ENCODE assay signal across 19 mouse cellular contexts in genomic region chr19:45760810-45761209, GRCm38 (mm10). TPM values are rescaled to one million over a fixed set of nuclear protein-coding genes. Genes with fewer than 3 reads are reported as not detected.
"Had no signal": no experiment of that assay in that cellular context is flagged by ENCODE, and none has a peak within 500 bp of the region (broad histone marks: within the 10 kb centered on the region; RNA-seq: fewer than 3 reads in every experiment).

No protein-coding gene starts in this region.

- DNase-seq: retina, postnatal 1 day; right cerebral cortex, adult 18-20 months; right cerebral cortex, postnatal 14 days; right cerebral cortex, postnatal 25 days; right cerebral cortex, postnatal 4 days; spleen, adult 18-20 months; thymus, adult 18-20 months; thymus, adult 2 months; thymus, postnatal 14 days; thymus, postnatal 25 days; thymus, postnatal 36 days; thymus, postnatal 4 days had no signal

- H3K4me3 ChIP-seq: neural tube, embryonic 15.5 days; stomach, embryonic 15.5 days had no signal

- H3K27ac ChIP-seq: neural tube, embryonic 15.5 days; stomach, embryonic 15.5 days; stomach, postnatal 0 days had no signal

- H3K27me3 ChIP-seq: neural tube, embryonic 15.5 days; stomach, embryonic 15.5 days had no signal

- H3K9me3 ChIP-seq: neural tube, embryonic 15.5 days; stomach, embryonic 15.5 days had no signal

- H3K9ac ChIP-seq: neural tube, embryonic 15.5 days; stomach, embryonic 15.5 days had no signal

- H3K4me2 ChIP-seq: neural tube, embryonic 15.5 days; stomach, embryonic 15.5 days had no signal

- H3K4me1 ChIP-seq: neural tube, embryonic 15.5 days; stomach, embryonic 15.5 days had no signal

RNA-seq across cellular contexts. Expression of gene Fgf8, which starts 18.1 kb away (rescaled TPM):
- polyA plus RNA-seq: small intestine, adult 2 months; stomach, embryonic 14.5 days; stomach, embryonic 15.5 days; stomach, embryonic 16.5 days; stomach, postnatal 0 days; urinary bladder, adult 2 months had no signal
